Mouse (Mus musculus): Measurements from ENCODE around the gene Itpr1. TPM values are rescaled to one million over a fixed set of nuclear protein-coding genes. Genes with fewer than 3 reads are reported as not detected.

Itpr1 gene
- polyA plus RNA-seq, 1 experiment from 2014 or later = 4.0 TPM

GRCm38 (mm10) chr6:108598691-108599090, 385.8 kb downstream of the Itpr1 start:
- 80% methylated on average over 4 of the region's 4 CpGs for WGBS
- Histone ChIP-seq H3K4me2 (replicated peaks; ENCODE audit: low read depth) (no peak overlapping the region), H3K9me3 (ENCODE audit: control insufficient read depth, low read length) (no peaks in the 10 kb centered on the region), H3K27me3 (ENCODE audit: control insufficient read depth, insufficient read depth, low read length) (no peaks in the 10 kb centered on the region), H3K4me3 (ENCODE audit: low read depth, low read length) (no peak overlapping the region), H3K27ac (replicated peaks) (no peak overlapping the region), H3K4me1 (replicated peaks; ENCODE audit: control insufficient read depth, insufficient read depth) (no peaks in the 10 kb centered on the region), H3K36me3 (ENCODE audit: control insufficient read depth, insufficient read depth, low read length) (no peaks in the 10 kb centered on the region), H3K9ac (ENCODE audit: low read length) (no peak overlapping the region)
- no peak for TF ChIP-seq EP300 (optimal IDR thresholded peaks at IDR 0.05)
- no peak for TF ChIP-seq CTCF (IDR thresholded peaks at IDR 0.05; ENCODE audit: low read depth)
- ATAC-seq (ENCODE audit: low FRiP score, low TSS enrichment) (no peak), DNase-seq (ENCODE audit: low spot score) (no peak)

DNA sequence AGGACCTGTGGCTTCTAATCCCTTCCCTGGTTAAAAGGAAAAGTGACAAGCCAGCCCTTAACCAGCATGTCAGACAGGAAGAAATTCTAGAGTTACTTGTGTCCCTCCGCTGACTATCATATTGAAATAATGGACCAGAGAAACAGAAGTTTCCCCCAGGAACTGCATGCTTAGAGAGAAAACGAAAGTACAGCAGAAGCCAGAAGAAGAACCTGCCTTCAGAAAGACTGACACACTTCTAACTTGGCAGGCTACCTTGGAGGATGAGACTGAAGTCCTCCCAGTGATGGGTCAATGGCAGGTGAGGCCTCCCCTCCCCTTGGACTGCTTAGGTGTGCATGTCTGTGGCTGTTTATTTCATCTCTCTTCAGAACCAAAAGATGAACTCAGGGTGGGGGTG, 386.4 kb downstream of the Itpr1 start:
- no peak overlapping the region for H3K9ac ChIP-seq (ENCODE audit: low read length)
- no peak overlapping the region for H3K27ac ChIP-seq (replicated peaks)
- no peaks in the 10 kb centered on the region for H3K27me3 ChIP-seq (ENCODE audit: control insufficient read depth, insufficient read depth, low read length)
- H3K9me3 ChIP-seq (ENCODE audit: control insufficient read depth, low read length) = no peaks in the 10 kb centered on the region
- H3K4me2 ChIP-seq (replicated peaks; ENCODE audit: low read depth) = no peak overlapping the region
- DNase-seq (ENCODE audit: low spot score) (no peak), ATAC-seq (ENCODE audit: low FRiP score, low TSS enrichment) (no peak)
- H3K36me3 ChIP-seq (ENCODE audit: control insufficient read depth, insufficient read depth, low read length) = no peaks in the 10 kb centered on the region
- H3K4me3 ChIP-seq (ENCODE audit: low read depth, low read length) = no peak overlapping the region
- no peak for TF ChIP-seq EP300 (optimal IDR thresholded peaks at IDR 0.05)
- H3K4me1 ChIP-seq (replicated peaks; ENCODE audit: control insufficient read depth, insufficient read depth) = no peaks in the 10 kb centered on the region
- 91% methylated on average over 2 of the region's 2 CpGs for WGBS

Small RNA genes lying within 50 kb of the gene (microRNA-seq; reads per million reads assigned to microRNA genes)
- gene Mir7661 = not detected

Other genes starting within 250 kb of the Itpr1 start
- 5.5 TPM in 2 replicates for gene Setmar, start 148.1 kb upstream of the Itpr1 start, polyA plus RNA-seq (2015; fragmentation: Nextera tagmentation; extraction: Ambion mirVana)
- 20.0 and 20.5 TPM in 2 replicates for gene Sumf1, start 27.5 kb upstream of the Itpr1 start, polyA plus RNA-seq (2015; fragmentation: Nextera tagmentation; extraction: Ambion mirVana)